Mouse (Mus musculus) liver, embryonic 14.5 days (tissue): ENCODE data around the gene Ino80. TPM values are rescaled to one million over a fixed set of nuclear protein-coding genes. Genes with fewer than 3 reads are reported as not detected.
"Not testable (repeated sequence)": the region's sequence is repeated elsewhere in the genome, so short reads cannot be mapped to it uniquely, and the experiment has no call there.

Experiments
- ATAC-seq: fragments of 200-750 bp; cut with Nextera tagmentation; 2 replicates; pipeline ENCODE4 v1.8.0; 2017; ENCODE audit warnings: moderate number of reproducible peaks, mild to moderate bottlenecking, moderate library complexity; ENCODE audit not compliant: insufficient read depth
- DNase-seq, 3 experiments: peaks; one replicate each; pipeline ENCODE4 v3.0.0-alpha.2; 2012 to 2013; ENCODE audit warnings: low read depth in 3 of 3, low spot score in 3 of 3
- H3K27ac ChIP-seq: fragments of 300-500 bp; sonication (generic); 2 replicates; pipeline ENCODE4 v1.5.1; 2014; ENCODE audit warnings: moderate library complexity, mild to moderate bottlenecking, control low read depth, inconsistent platforms
- H3K27me3 ChIP-seq: fragments of 300-500 bp; sonication (generic); 2 replicates; pipeline ENCODE4 v1.6.1; 2014; ENCODE audit warnings: mild to moderate bottlenecking, low read length, moderate library complexity; ENCODE audit not compliant: control insufficient read depth, insufficient read depth
- H3K36me3 ChIP-seq: fragments of 300-500 bp; sonication (generic); replicated peaks from 2 replicates; pipeline ENCODE4 v1.6.1; 2014; ENCODE audit warnings: low read depth; ENCODE audit not compliant: control insufficient read depth, insufficient read depth
- H3K4me1 ChIP-seq, 2 experiments: fragments of 200-500 bp in 1 of 2; fragments of 300-500 bp in 1 of 2; sonication (generic) in 1 of 2; replicated peaks; 2 replicates each; pipeline ENCODE4 v1.6.1; 2012 to 2014; ENCODE audit warnings: antibody characterized with exemption in 1 of 2, inconsistent platforms in 1 of 2, low read length in 1 of 2; ENCODE audit not compliant: control insufficient read depth in 2 of 2, insufficient read depth in 2 of 2
- H3K4me2 ChIP-seq: fragments of 300-500 bp; sonication (generic); 2 replicates; pipeline ENCODE4 v1.6.1; 2014; ENCODE audit warnings: low read depth, mild to moderate bottlenecking, control low read depth, moderate library complexity
- H3K4me3 ChIP-seq, 2 experiments: fragments of 200-500 bp in 1 of 2; fragments of 300-500 bp in 1 of 2; sonication (generic) in 1 of 2; 2 replicates each; pipeline ENCODE4 v1.5.1; 2012 to 2014; ENCODE audit warnings: low read depth in 2 of 2, low read length in 2 of 2, mild to moderate bottlenecking in 2 of 2, control low read depth in 1 of 2, inconsistent platforms in 1 of 2, moderate library complexity in 1 of 2; ENCODE audit not compliant: insufficient read depth in 1 of 2
- H3K9ac ChIP-seq: fragments of 300-500 bp; sonication (generic); replicated peaks from 2 replicates; pipeline ENCODE4 v1.6.1; 2014; ENCODE audit warnings: mild to moderate bottlenecking, control low read depth, moderate library complexity
- H3K9me3 ChIP-seq: fragments of 300-500 bp; sonication (generic); 2 replicates; pipeline ENCODE4 v1.6.1; 2016; ENCODE audit warnings: low read length, mixed read lengths; ENCODE audit not compliant: control insufficient read depth
- CTCF ChIP-seq: IDR thresholded peaks from 2 replicates; pipeline ENCODE4 v1.5.1; 2016; ENCODE audit warnings: antibody characterized with exemption, low read depth, control low read depth
- EP300 ChIP-seq: IDR thresholded peaks from 2 replicates; pipeline ENCODE4 v1.6.1; 2016; ENCODE audit warnings: antibody characterized with exemption, low read depth
- WGBS: fragments of 180-500 bp; shearing (Covaris S2); extraction: QIAGEN DNeasy Blood & Tissue Kit; methylation state at CpG from one replicate; pipeline ENCODE4 v1.1.7; 2014; ENCODE audit not compliant: insufficient replicate concordance; 5-methylcytosine and 5-hydroxymethylcytosine counted together
- polyA plus RNA-seq, 2 experiments: library from polyadenylated mRNA; depleted of rRNA in 1 of 2; stranded (reverse) in 1 of 2; unstranded in 1 of 2; fragments of >200 nt; fragmentation: Nextera tagmentation in 1 of 2; extraction: Ambion mirVana in 1 of 2; gene quantifications; 2 replicates each; pipeline versions ENCODE4 v1.2.1 to v1.2.3; 2012 to 2014

Ino80 gene
- polyA plus RNA-seq, 2 experiments = 1.8 to 4.4 TPM

GRCm38 (mm10) chr2:119514026-119514522 lies 36.6 kb upstream of the Ino80 start:
- TF ChIP-seq CTCF (no peak), EP300 (no peak)
- Histone ChIP-seq H3K27ac (no peak overlapping the region), H3K9ac (no peak overlapping the region), H3K4me2 (no peak overlapping the region), H3K36me3 (no peaks in the 10 kb centered on the region), H3K4me3 (no peak overlapping the region), H3K9me3 (no peaks in the 10 kb centered on the region), H3K4me1 (no peaks in the 10 kb centered on the region), H3K27me3 (no peaks in the 10 kb centered on the region)
- WGBS = 55% methylated on average over 3 of the region's 3 CpGs
- DNase-seq (no peak), ATAC-seq (no peak)

DNA sequence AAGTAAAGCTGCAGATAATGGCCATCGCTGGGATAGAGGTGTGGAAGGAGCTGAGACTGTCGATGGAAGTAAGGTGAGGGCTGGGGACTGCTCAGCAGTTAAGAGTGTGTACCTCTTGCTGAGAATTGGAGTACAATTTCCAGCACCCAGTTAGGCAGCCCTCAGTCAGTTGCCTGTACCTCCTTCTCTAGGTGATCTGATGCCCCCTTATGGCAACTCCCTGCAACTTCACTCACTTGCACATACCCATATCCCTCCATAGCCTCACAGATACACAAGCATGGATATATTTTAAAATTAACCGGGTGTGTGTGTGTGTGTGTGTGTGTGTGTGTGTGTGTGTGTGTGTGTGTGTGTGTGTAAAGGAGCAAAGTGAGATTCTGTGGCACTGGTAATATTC lies 34.8 kb upstream of the Ino80 start:
- peak in 2 of 3 experiments; percentile 6 to 12 for DNase-seq
- H3K4me1 ChIP-seq = no peaks in the 10 kb centered on the region
- 66% methylated on average over 3 of the region's 3 CpGs for whole genome bisulfite sequencing

GRCm38 (mm10) chr2:119510856-119511255 lies 33.4 kb upstream of the Ino80 start:
- Histone ChIP-seq H3K27me3 (no peaks in the 10 kb centered on the region), H3K9ac (no peak overlapping the region), H3K4me3 (no peak overlapping the region), H3K4me1 (no peaks in the 10 kb centered on the region), H3K36me3 (no peaks in the 10 kb centered on the region), H3K9me3 (no peaks in the 10 kb centered on the region), H3K4me2 (no peak overlapping the region), H3K27ac (no peak overlapping the region)
- WGBS = 79% methylated on average over 2 of the region's 2 CpGs
- no peak for DNase-seq
- no peak for ATAC-seq
- TF ChIP-seq CTCF = no peak
- no peak for TF ChIP-seq EP300

More for the DNA sequence above, 34.8 kb upstream of the Ino80 start:
- H3K4me3 ChIP-seq = no peak overlapping the region
- no peak for ATAC-seq
- no peaks in the 10 kb centered on the region for H3K36me3 ChIP-seq
- H3K9me3 ChIP-seq = no peaks in the 10 kb centered on the region
- no peak overlapping the region for H3K27ac ChIP-seq
- H3K27me3 ChIP-seq = no peaks in the 10 kb centered on the region
- H3K9ac ChIP-seq = no peak overlapping the region
- H3K4me2 ChIP-seq = no peak overlapping the region
- no peak for TF ChIP-seq EP300
- peak; percentile 50 for TF ChIP-seq CTCF

DNA sequence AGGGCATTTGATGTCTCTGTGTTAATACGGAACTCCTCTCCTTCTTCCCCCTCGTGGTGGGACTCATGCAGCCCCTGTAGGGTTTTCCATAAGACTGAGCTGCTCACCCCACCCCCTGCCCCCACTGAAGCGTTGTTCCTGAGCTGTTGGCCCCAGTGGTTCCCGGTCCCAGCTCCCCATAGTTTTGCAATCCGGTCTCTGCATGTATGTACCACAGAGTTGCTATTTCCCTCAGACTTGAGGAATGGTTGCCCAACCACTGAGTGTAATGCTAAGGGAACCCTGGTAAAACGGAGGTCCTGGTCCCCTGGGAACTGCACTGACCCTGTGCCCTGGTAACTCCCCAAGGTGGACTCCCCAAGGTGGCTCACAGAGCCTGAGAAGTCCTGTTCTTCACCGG lies 31.0 kb upstream of the Ino80 start:
- not testable (repeated sequence) for H3K4me2 ChIP-seq
- 60% methylated on average over 7 of the region's 7 CpGs for WGBS

GRCm38 (mm10) chr2:119507108-119507507 lies 29.6 kb upstream of the Ino80 start:
- Histone ChIP-seq H3K4me2 (no peak overlapping the region), H3K9ac (no peak overlapping the region), H3K4me3 (no peak overlapping the region), H3K9me3 (no peaks in the 10 kb centered on the region), H3K4me1 (no peaks in the 10 kb centered on the region), H3K27me3 (no peaks in the 10 kb centered on the region), H3K36me3 (no peaks in the 10 kb centered on the region), H3K27ac (no peak overlapping the region)
- no peak for ATAC-seq
- TF ChIP-seq EP300 = no peak
- TF ChIP-seq CTCF = peak; percentile 46
- no peak for DNase-seq

More for the DNA sequence above, 31.0 kb upstream of the Ino80 start:
- DNase-seq, H3K9me3 ChIP-seq, H3K4me3 ChIP-seq, H3K36me3 ChIP-seq, H3K9ac ChIP-seq, H3K27me3 ChIP-seq, H3K27ac ChIP-seq, H3K4me1 ChIP-seq, ATAC-seq: not testable (repeated sequence)
